Mouse (Mus musculus) lung, postnatal 0 days (tissue): Measurements from ENCODE around the gene Sh3d19. TPM values are rescaled to one million over a fixed set of nuclear protein-coding genes. Genes with fewer than 3 reads are reported as not detected.

ENCODE experiments used
- ATAC-seq: fragments of 200-750 bp; cut with Nextera tagmentation; 2 replicates; pipeline ENCODE4 v1.8.0; 2017; ENCODE audit warnings: moderate library complexity
- DNase-seq: peaks from one replicate; pipeline ENCODE4 v3.0.0-alpha.2; 2016; ENCODE audit warnings: low spot score
- H3K27ac ChIP-seq: fragments of 300-500 bp; sonication (generic); 2 replicates; pipeline ENCODE4 v1.5.1; 2014; ENCODE audit warnings: antibody characterized with exemption, mild to moderate bottlenecking, low read length, mixed read lengths
- H3K27me3 ChIP-seq: fragments of 300-500 bp; sonication (generic); replicated peaks from 2 replicates; pipeline ENCODE4 v1.6.1; 2014; ENCODE audit warnings: low read length, mixed read lengths; ENCODE audit not compliant: insufficient read depth
- H3K36me3 ChIP-seq: fragments of 300-500 bp; sonication (generic); 2 replicates; pipeline ENCODE4 v1.6.1; 2014; ENCODE audit warnings: low read length, mixed read lengths; ENCODE audit not compliant: insufficient read depth
- H3K4me1 ChIP-seq: fragments of 300-500 bp; sonication (generic); 2 replicates; pipeline ENCODE4 v1.6.1; 2014; ENCODE audit warnings: antibody characterized with exemption, low read depth, low read length, mixed read lengths; ENCODE audit not compliant: insufficient read depth
- H3K4me2 ChIP-seq: fragments of 300-500 bp; sonication (generic); replicated peaks from 2 replicates; pipeline ENCODE4 v1.6.1; 2014; ENCODE audit warnings: low read depth, mild to moderate bottlenecking, low read length, moderate library complexity, mixed read lengths
- H3K4me3 ChIP-seq: fragments of 300-500 bp; sonication (generic); 2 replicates; pipeline ENCODE4 v1.5.1; 2014; ENCODE audit warnings: low read depth, low read length
- H3K9ac ChIP-seq: fragments of 300-500 bp; sonication (generic); replicated peaks from 2 replicates; pipeline ENCODE4 v1.6.1; 2014; ENCODE audit warnings: low read depth, mild to moderate bottlenecking
- H3K9me3 ChIP-seq: fragments of 300-500 bp; sonication (generic); 2 replicates; pipeline ENCODE4 v1.6.1; 2016; ENCODE audit warnings: low read length, mixed read lengths
- CTCF ChIP-seq: IDR thresholded peaks from 2 replicates; pipeline ENCODE4 v1.5.1; 2016; ENCODE audit warnings: antibody characterized with exemption, mild to moderate bottlenecking
- EP300 ChIP-seq: IDR thresholded peaks from 2 replicates; pipeline ENCODE4 v1.6.1; 2016; ENCODE audit warnings: antibody characterized with exemption, mild to moderate bottlenecking, control low read depth
- WGBS: fragments of 180-500 bp; shearing (Covaris S2); extraction: QIAGEN DNeasy Blood & Tissue Kit; methylation state at CpG from one replicate; pipeline ENCODE4 v1.1.7; 2014; 5-methylcytosine and 5-hydroxymethylcytosine counted together
- polyA plus RNA-seq: library from polyadenylated mRNA; unstranded; fragments of >200 nt; fragmentation: Nextera tagmentation; extraction: Ambion mirVana; gene quantifications from 2 replicates; pipeline ENCODE4 v1.2.1, GENCODE M21; 2015

The Sh3d19 gene
- polyA plus RNA-seq: 28.3 and 33.0 TPM in 2 replicates

DNA sequence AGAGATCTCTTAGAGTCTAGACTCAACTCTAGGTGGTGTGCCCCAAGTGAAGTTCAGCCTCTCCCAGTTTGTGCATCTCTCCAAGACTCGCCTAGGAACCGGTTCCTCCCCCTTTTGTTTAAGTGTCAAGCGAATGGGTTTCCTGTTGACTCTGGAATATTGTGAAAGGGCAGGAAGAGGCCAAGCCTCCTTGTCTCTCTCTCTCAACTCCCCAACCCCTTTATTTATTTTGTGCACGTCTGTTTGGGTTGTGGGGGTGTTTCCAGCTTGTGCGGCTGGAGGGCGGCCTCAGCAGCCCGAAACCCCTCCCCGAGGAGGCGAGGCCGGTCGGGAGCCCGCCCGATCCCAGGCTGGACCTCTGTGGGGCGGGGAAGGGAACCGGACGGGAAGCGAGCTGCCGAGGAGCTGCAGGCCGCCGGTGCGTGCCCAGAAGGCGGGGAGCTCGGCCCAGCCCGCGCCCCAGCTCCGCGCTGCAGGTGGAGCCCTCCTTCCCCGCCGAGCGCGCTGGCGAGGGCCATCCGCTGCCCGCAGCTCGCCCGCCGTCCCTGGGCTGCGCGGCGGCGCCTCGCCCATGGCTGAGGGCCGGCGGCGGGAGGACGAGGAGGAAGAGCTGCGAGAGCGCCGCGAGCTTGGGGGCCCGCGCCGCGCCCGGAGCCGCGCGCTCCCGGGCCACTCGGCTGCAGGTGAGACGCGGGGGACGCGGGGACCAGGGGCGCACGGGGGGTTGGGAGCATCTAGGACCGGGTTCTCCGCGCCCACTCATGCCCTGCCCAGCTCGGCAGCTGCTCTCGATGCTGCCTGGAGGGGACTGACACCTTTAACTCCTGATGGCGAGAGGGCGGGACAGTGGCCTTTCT lies at the start of gene Sh3d19:
Gene Sh3d19 (plus strand): TSS at position 368 of the 857 bp plus-strand sequence.
- Histone ChIP-seq H3K27me3 (no peaks in the 10 kb centered on the region), H3K36me3 (no peaks in the 10 kb centered on the region), H3K4me2 (peak within 1 kb of the TSS; percentile 77), H3K4me1 (peaks cover 9% of the 10 kb centered on the region; the same call in 1 of the 2 replicates), H3K4me3 (peak within 1 kb of the TSS; percentile 76), H3K27ac (peak within 1 kb of the TSS; percentile 79), H3K9ac (peak within 1 kb of the TSS; percentile 57), H3K9me3 (no peaks in the 10 kb centered on the region)
- DNase-seq (peak; percentile 98), ATAC-seq (peak; percentile 98)
- 1% methylated on average over 47 of the region's 73 CpGs for WGBS
- TF ChIP-seq EP300 (peak; percentile 97), CTCF (0 out of 2 replicates have a peak, but pooled peaks have one; percentile 5)

DNA sequence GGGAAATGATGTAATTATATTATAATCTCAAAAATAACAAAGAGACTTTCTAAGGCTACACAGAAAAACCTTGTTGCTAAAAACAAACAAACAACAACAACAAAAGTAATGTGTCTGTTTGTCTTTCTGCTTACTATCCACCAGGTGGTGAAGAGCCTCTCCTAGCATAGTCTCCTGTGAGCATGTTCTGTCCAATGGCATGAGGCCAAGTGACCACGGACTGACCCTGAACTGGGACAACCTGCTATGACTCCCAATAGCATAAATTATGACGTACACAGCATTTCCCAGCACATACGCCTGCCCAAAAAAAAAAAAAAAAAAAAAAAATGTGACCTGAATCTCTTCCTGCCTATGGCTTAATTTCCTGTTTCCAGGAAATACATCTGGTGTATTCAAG lies 48.6 kb upstream of the Sh3d19 start:
- H3K27me3 ChIP-seq: no peaks in the 10 kb centered on the region
- no peak overlapping the region for H3K4me2 ChIP-seq
- no peaks in the 10 kb centered on the region for H3K4me1 ChIP-seq
- no peaks in the 10 kb centered on the region for H3K36me3 ChIP-seq
- no peak overlapping the region for H3K9ac ChIP-seq
- H3K4me3 ChIP-seq: no peak overlapping the region
- ATAC-seq (peak; percentile 43; the same call in 1 of the 2 replicates), DNase-seq (peak; percentile 47)
- WGBS: 60% methylated on average over 3 of the region's 3 CpGs
- peak; percentile 74 for TF ChIP-seq EP300
- TF ChIP-seq CTCF: peak; percentile 32; the same call in 1 of the 2 replicates
- H3K27ac ChIP-seq: no peak overlapping the region
- no peaks in the 10 kb centered on the region for H3K9me3 ChIP-seq

DNA sequence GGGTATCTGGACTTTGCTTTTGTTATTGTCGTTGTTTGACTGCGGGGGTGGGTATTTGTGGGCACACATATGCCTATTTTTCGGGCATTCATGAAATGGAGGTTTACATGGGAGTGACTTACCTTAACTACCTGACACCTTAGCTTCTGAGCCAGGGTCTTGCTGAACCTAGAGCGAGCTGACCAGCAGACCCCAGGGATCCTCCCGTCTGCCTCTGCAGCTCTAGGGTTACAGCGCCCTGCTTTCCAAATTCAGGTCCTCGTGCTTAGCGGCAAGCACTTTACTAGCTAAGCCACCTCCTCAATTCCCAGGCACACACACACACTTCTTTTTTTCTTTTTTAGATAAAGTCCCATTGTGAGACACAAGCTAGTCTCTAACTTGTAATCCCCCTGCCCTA lies 47.6 kb upstream of the Sh3d19 start:
- Histone ChIP-seq H3K27me3 (no peaks in the 10 kb centered on the region), H3K4me3 (no peak overlapping the region), H3K9me3 (no peaks in the 10 kb centered on the region), H3K4me1 (no peaks in the 10 kb centered on the region), H3K36me3 (no peaks in the 10 kb centered on the region), H3K9ac (no peak overlapping the region), H3K4me2 (no peak overlapping the region), H3K27ac (no peak overlapping the region)
- DNase-seq (no peak), ATAC-seq (no peak)
- WGBS: 84% methylated on average over 8 of the region's 8 CpGs
- TF ChIP-seq EP300: no peak
- no peak for TF ChIP-seq CTCF

DNA sequence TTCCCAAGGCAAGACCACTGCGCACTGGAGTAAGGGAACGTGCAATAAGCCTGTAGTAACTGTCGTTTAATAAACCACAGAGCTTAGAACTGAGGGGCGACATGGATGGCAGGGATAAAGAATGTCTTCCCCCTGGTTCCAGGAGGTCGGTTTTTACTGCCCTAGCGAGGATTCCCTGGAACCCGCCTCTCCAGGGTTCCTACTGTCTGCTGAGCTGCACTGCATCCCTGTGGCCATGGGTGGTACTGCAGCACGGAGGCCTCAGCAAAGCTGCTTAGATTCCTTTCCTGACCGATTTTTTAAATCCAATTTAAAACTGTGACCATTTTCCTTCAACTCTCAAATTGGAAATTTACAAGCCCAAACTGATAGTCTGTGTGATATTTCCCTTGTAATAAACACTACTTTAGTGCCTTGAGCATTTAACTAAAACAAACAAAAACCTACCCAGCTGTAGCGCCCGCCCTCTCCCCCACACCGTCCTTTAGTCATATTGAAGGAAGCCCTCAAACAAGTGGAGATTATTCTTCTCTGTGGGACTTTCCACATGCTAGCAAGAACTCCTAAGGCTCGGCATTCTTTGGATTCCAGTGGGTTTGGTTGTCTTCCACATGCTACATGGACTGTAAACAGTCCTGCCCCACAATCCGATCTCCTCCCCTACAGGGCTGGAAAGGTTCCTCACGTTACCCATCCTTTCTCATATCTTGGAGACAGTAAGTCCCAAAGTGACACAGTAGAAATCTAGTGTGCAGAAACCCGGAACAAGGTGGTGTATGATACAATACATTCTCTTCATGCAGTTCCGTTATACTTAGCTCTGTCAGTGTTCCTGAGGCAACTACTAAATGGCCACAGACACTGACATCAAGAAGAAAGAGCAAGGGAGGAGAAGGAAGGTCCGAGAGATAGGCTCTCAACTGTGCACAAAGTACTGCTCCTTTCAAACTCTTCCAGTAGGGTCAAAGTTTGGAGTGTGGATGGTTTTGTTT lies 46.7 kb upstream of the Sh3d19 start:
- H3K9me3 ChIP-seq: no peaks in the 10 kb centered on the region
- H3K9ac ChIP-seq: no peak overlapping the region
- H3K27ac ChIP-seq: no peak overlapping the region
- ATAC-seq (peak; percentile 66), DNase-seq (peak; percentile 77)
- TF ChIP-seq CTCF (peak; percentile 95), EP300 (no peak)
- H3K4me3 ChIP-seq: no peak overlapping the region
- WGBS: 36% methylated on average over 18 of the region's 18 CpGs
- H3K4me2 ChIP-seq: no peak overlapping the region
- no peaks in the 10 kb centered on the region for H3K27me3 ChIP-seq
- H3K4me1 ChIP-seq: no peaks in the 10 kb centered on the region
- H3K36me3 ChIP-seq: no peaks in the 10 kb centered on the region

DNA sequence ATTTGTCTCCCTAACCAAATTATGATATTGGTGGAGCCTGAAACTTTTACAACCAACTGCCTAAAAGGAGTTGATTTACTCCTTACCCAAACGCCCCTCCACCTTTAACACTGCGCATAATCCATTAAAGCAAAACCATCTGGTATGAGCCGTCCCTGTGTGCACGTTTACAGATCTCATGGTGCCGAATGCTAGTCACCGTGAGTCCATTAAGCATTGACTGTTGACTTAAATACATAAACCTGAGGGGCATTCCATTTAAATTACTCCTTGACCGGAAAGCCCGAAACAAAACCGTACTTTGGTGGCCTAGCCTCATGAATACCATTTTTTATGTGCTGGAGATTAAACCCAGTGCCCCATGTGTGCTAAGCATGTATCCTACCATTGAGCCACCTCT lies 43.6 kb upstream of the Sh3d19 start:
- no peak for DNase-seq
- 77% methylated on average over 9 of the region's 9 CpGs for WGBS
- H3K27me3 ChIP-seq: no peaks in the 10 kb centered on the region
- no peaks in the 10 kb centered on the region for H3K4me1 ChIP-seq
- no peaks in the 10 kb centered on the region for H3K36me3 ChIP-seq
- no peaks in the 10 kb centered on the region for H3K9me3 ChIP-seq
- ATAC-seq: no peak
- H3K4me3 ChIP-seq: no peak overlapping the region
- H3K27ac ChIP-seq: no peak overlapping the region
- TF ChIP-seq CTCF (no peak), EP300 (no peak)
- H3K4me2 ChIP-seq: no peak overlapping the region
- H3K9ac ChIP-seq: no peak overlapping the region

DNA sequence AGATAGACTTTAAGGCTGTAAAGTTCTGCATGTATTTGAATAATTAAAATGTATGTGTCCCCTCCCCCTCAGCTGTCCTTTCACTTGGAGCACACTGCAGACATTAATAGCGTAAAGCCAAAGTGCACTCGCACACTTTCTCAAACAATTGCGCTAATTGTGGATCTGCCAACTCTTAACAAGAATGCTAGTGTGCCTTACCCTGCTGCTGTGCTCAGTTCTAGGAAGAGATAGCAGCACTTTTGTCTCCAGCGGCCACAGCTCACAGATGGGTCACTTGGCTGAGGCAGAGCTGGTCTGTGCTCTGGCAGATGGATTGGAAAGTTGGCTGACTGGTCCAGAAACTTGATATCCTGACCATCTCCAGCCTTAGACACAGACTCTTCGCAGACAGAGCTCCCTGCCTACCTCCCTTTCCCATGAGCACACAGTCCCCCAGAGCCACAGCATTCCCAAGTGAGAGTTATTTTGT lies 42.7 kb upstream of the Sh3d19 start:
- no peak overlapping the region for H3K27ac ChIP-seq
- TF ChIP-seq CTCF: no peak
- ATAC-seq: no peak
- no peak overlapping the region for H3K9ac ChIP-seq
- H3K4me1 ChIP-seq: no peaks in the 10 kb centered on the region
- H3K4me2 ChIP-seq: no peak overlapping the region
- 78% methylated on average over 5 of the region's 5 CpGs for WGBS
- H3K9me3 ChIP-seq: no peaks in the 10 kb centered on the region
- no peaks in the 10 kb centered on the region for H3K36me3 ChIP-seq
- DNase-seq: no peak
- no peak overlapping the region for H3K4me3 ChIP-seq
- no peaks in the 10 kb centered on the region for H3K27me3 ChIP-seq
